Mouse (Mus musculus) MEL (cell line): Measurements from ENCODE around the gene Utrn. TPM values are rescaled to one million over a fixed set of nuclear protein-coding genes. Genes with fewer than 3 reads are reported as not detected.

Experiments used
- DNase-seq: peaks from one replicate; pipeline ENCODE4 v3.0.0; 2011; ENCODE audit warnings: low read depth, low spot score
- H3K27ac ChIP-seq: 2 replicates; pipeline ENCODE4 v1.5.1; 2012; ENCODE audit warnings: low read depth, mild to moderate bottlenecking, control low read depth, low read length, moderate library complexity; ENCODE audit not compliant: control insufficient read depth
- H3K27me3 ChIP-seq, 2 experiments: fragments of 150-350 bp in 1 of 2; sonication (generic) in 1 of 2; 2 replicates each; pipeline ENCODE4 v1.6.1; 2012; ENCODE audit warnings: low read length in 2 of 2, mild to moderate bottlenecking in 2 of 2, improper control_type of control experiment in 1 of 2, moderate library complexity in 1 of 2; ENCODE audit not compliant: insufficient read depth in 2 of 2, control insufficient read depth in 1 of 2
- H3K36me3 ChIP-seq, 2 experiments: 2 replicates each; pipeline ENCODE4 v1.6.1; 2012 to 2014; ENCODE audit warnings: low read length in 2 of 2, improper control_type of control experiment in 1 of 2, inconsistent platforms in 1 of 2, mild to moderate bottlenecking in 1 of 2; ENCODE audit not compliant: insufficient read depth in 2 of 2, control insufficient read depth in 1 of 2
- H3K4me1 ChIP-seq, 2 experiments: fragments of 150-350 bp in 1 of 2; sonication (generic) in 1 of 2; 2 replicates each; pipeline ENCODE4 v1.6.1; 2012; ENCODE audit warnings: low read length in 2 of 2, improper control_type of control experiment in 1 of 2, mild to moderate bottlenecking in 1 of 2; ENCODE audit not compliant: insufficient read depth in 2 of 2, control insufficient read depth in 1 of 2
- H3K4me3 ChIP-seq, 2 experiments: fragments of 150-350 bp in 1 of 2; sonication (generic) in 1 of 2; 2 replicates each; pipeline ENCODE4 v1.5.1; 2012; ENCODE audit warnings: low read depth in 2 of 2, low read length in 2 of 2, mild to moderate bottlenecking in 2 of 2, moderate library complexity in 2 of 2, control low read depth in 1 of 2, improper control_type of control experiment in 1 of 2; ENCODE audit not compliant: control insufficient read depth in 1 of 2, insufficient read depth in 1 of 2
- H3K79me2 ChIP-seq: 2 replicates; pipeline ENCODE4 v1.6.1; 2012; ENCODE audit warnings: mild to moderate bottlenecking, low read length, moderate library complexity; ENCODE audit not compliant: control insufficient read depth, poor library complexity, insufficient read depth
- H3K9ac ChIP-seq: 2 replicates; pipeline ENCODE4 v1.6.1; 2012; ENCODE audit warnings: low read depth, mild to moderate bottlenecking, control low read depth, low read length, moderate library complexity; ENCODE audit not compliant: control insufficient read depth, poor library complexity, severe bottlenecking
- H3K9me3 ChIP-seq: fragments of 150-350 bp; sonication (generic); replicated peaks from 2 replicates; pipeline ENCODE4 v1.6.1; 2012; ENCODE audit warnings: mild to moderate bottlenecking, low read length, improper control_type of control experiment, moderate library complexity; ENCODE audit not compliant: insufficient read depth
- BHLHE40 ChIP-seq: IDR thresholded peaks from 2 replicates; pipeline ENCODE4 v1.6.1; 2012; ENCODE audit warnings: low read depth, mild to moderate bottlenecking, inconsistent platforms, low read length, improper control_type of control experiment, borderline replicate concordance
- ELF1 ChIP-seq: IDR thresholded peaks from 2 replicates; pipeline ENCODE4 v1.6.1; 2014; ENCODE audit warnings: low read depth, mild to moderate bottlenecking, inconsistent platforms, low read length, improper control_type of control experiment, moderate library complexity
- EP300 ChIP-seq, 2 experiments: IDR thresholded peaks; 2 replicates each; pipeline ENCODE4 v1.6.1; 2011; ENCODE audit warnings: improper control_type of control experiment in 2 of 2, low read length in 2 of 2, low read depth in 1 of 2, mild to moderate bottlenecking in 1 of 2
- GATA1 ChIP-seq: IDR thresholded peaks from 2 replicates; pipeline ENCODE4 v1.6.1; 2011; ENCODE audit warnings: low read depth, low read length, improper control_type of control experiment
- JUND ChIP-seq: IDR thresholded peaks from 2 replicates; pipeline ENCODE4 v1.6.1; 2011; ENCODE audit warnings: low read depth, mild to moderate bottlenecking, improper control_type of control experiment, low read length
- KAT2A ChIP-seq: conservative IDR thresholded peaks from 2 replicates; pipeline ENCODE4 v1.6.1; 2012; ENCODE audit warnings: low read depth, low read length, improper control_type of control experiment, inconsistent platforms
- MAX ChIP-seq: IDR thresholded peaks from 2 replicates; pipeline ENCODE4 v1.6.1; 2011; ENCODE audit warnings: low read length, improper control_type of control experiment
- NELFE ChIP-seq: IDR thresholded peaks from 2 replicates; pipeline ENCODE4 v1.6.1; 2011; ENCODE audit warnings: low read depth, low read length, improper control_type of control experiment
- NRF1 ChIP-seq: IDR thresholded peaks from 2 replicates; pipeline ENCODE4 v1.6.1; 2014; ENCODE audit warnings: low read depth, mild to moderate bottlenecking, inconsistent platforms, low read length, improper control_type of control experiment, moderate library complexity; ENCODE audit not compliant: poor library complexity, insufficient read depth, severe bottlenecking
- RAD21 ChIP-seq: IDR thresholded peaks from 2 replicates; pipeline ENCODE4 v1.6.1; 2011; ENCODE audit warnings: mild to moderate bottlenecking, low read depth, low read length, improper control_type of control experiment
- RCOR1 ChIP-seq: IDR thresholded peaks from 2 replicates; pipeline ENCODE4 v1.6.1; 2012; ENCODE audit warnings: low read depth, mild to moderate bottlenecking, inconsistent platforms, low read length, improper control_type of control experiment
- SIN3A ChIP-seq: IDR thresholded peaks from 2 replicates; pipeline ENCODE4 v1.6.1; 2012; ENCODE audit warnings: low read length, improper control_type of control experiment, inconsistent platforms
- SMC3 ChIP-seq: IDR thresholded peaks from 2 replicates; pipeline ENCODE4 v1.6.1; 2011; ENCODE audit warnings: low read depth, low read length, improper control_type of control experiment
- TBP ChIP-seq: IDR thresholded peaks from 2 replicates; pipeline ENCODE4 v1.8.0; 2011; ENCODE audit warnings: low read depth, low read length, improper control_type of control experiment
- USF1 ChIP-seq: IDR thresholded peaks from 2 replicates; pipeline ENCODE4 v1.6.1; 2014; ENCODE audit warnings: low read depth, mild to moderate bottlenecking, inconsistent platforms, low read length, improper control_type of control experiment, moderate library complexity
- ZMIZ1 ChIP-seq: IDR thresholded peaks from 2 replicates; pipeline ENCODE4 v1.6.1; 2012; ENCODE audit warnings: low read depth, mild to moderate bottlenecking, inconsistent platforms, low read length, improper control_type of control experiment, moderate library complexity
- polyA plus RNA-seq, 2 experiments: library from polyadenylated mRNA; stranded (reverse) in 1 of 2; unstranded in 1 of 2; fragments of >175 nt in 1 of 2; fragments of >200 nt in 1 of 2; gene quantifications; 2 replicates each; pipeline versions ENCODE4 v1.2.1 to v1.2.4; 2012; ENCODE audit warnings: low replicate concordance in 2 of 2, low read depth in 1 of 2; ENCODE audit not compliant: insufficient read length in 2 of 2, insufficient read depth in 1 of 2, missing spikeins in 1 of 2
- total RNA-seq: library from RNA; depleted of rRNA; stranded (reverse); fragments of 300-350 nt; gene quantifications from 2 replicates; pipeline ENCODE4 v1.2.3, GENCODE M21; 2012

The Utrn gene
- total and polyA plus RNA-seq, 3 experiments: 2.3 to 4.3 TPM; not detected in 1

DNA sequence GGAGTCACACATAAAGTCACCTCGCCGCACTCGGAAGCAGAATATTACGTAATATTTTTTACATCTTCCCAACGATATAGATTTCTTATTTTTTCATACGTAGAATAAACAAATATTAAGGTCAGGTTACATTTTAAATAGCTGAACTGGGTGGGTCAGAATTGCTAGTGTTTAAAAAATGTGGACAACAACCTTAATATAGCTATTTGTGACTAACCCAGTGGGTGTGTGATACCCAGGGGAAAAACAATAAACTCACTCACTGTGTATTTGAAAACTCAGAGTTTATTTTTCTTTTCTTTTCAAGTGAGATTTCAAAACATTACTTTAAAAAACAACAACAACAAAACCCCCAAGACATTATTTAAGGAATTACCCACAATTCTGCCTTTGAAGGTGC, 47.2 kb upstream of the Utrn start:
- no peak for DNase-seq
- H3K79me2 ChIP-seq: no peaks in the 10 kb centered on the region; the same call in 1 of the 2 replicates
- no peak for TF ChIP-seq ZMIZ1
- no peak for TF ChIP-seq BHLHE40
- no peak for TF ChIP-seq GATA1
- no peak for TF ChIP-seq JUND
- no peak for TF ChIP-seq MAX
- TF ChIP-seq NELFE: no peak
- TF ChIP-seq KAT2A: no peak
- TF ChIP-seq EP300 (IDR thresholded peaks at IDR 0.05; ENCODE audit: low read depth in 1 of 2, low read length in 2 of 2): no peak
- no peak for TF ChIP-seq RAD21
- TF ChIP-seq ELF1: no peak
- TF ChIP-seq TBP: no peak
- no peak for TF ChIP-seq USF1
- no peak for TF ChIP-seq SMC3

DNA sequence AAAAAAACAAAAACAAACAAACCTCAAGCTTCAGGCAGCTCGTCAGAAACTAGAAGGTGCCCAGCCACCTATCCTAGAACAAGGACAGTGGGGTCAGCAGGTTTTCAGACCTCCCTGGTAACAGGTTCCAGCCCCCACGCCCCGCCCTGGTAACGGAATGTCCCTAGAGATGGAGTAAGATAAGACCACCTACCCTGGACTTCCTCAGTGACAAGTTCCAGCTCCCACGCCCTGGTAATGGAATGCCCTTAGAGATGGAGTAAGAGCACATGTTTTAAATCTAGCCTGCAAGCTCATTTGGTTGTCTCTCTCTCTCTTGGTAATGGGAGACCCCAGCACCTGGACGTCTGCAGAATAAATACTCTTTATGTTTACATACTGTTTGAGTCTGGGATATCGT, 46.7 kb upstream of the Utrn start:
- H3K27ac ChIP-seq: no peak overlapping the region
- no peak for DNase-seq
- peaks cover 1 to 6% of the 10 kb centered on the region in 2 experiments; a peak in 3 of 4 replicates for H3K4me1 ChIP-seq
- no peaks in the 10 kb centered on the region for H3K27me3 ChIP-seq
- no peak overlapping the region for H3K9ac ChIP-seq
- H3K9me3 ChIP-seq: no peaks in the 10 kb centered on the region
- no peak for TF ChIP-seq NRF1
- TF ChIP-seq ZMIZ1: no peak
- TF ChIP-seq TBP: no peak
- no peak for TF ChIP-seq SIN3A
- TF ChIP-seq SMC3: no peak
- no peak for TF ChIP-seq USF1
- TF ChIP-seq RCOR1: no peak
- peaks cover 0 to 4% of the 10 kb centered on the region in 2 experiments; a peak in 2 of 4 replicates for H3K36me3 ChIP-seq
- H3K79me2 ChIP-seq: no peaks in the 10 kb centered on the region; the same call in 1 of the 2 replicates
- no peak overlapping the region for H3K4me3 ChIP-seq

More for the DNA sequence above, 47.2 kb upstream of the Utrn start:
- Histone ChIP-seq H3K36me3 (peaks cover 0 to 3% of the 10 kb centered on the region in 2 experiments; a peak in 2 of 4 replicates), H3K27ac (no peak overlapping the region), H3K9ac (no peak overlapping the region), H3K27me3 (no peaks in the 10 kb centered on the region), H3K4me1 (peaks cover 5 to 8% of the 10 kb centered on the region in 2 experiments; a peak in 3 of 4 replicates), H3K9me3 (no peaks in the 10 kb centered on the region), H3K4me3 (no peak overlapping the region)
